Mouse (Mus musculus): ENCODE data around the gene Lcp2.

Gene Lcp2

GRCm38 (mm10) chr11:34047542-34047937, 820 bp downstream of the Lcp2 start:
- DNase-seq (ENCODE audit: low read depth) = peak; percentile 57

- DNase-seq (ENCODE audit: low read depth) = no peak
Measured at GRCm38 (mm10) chr11:34048375-34049124, 1.8 kb downstream of the Lcp2 start.

- no peak for DNase-seq (ENCODE audit: low read depth)
Measured at GRCm38 (mm10) chr11:34049125-34049379, 2.3 kb downstream of the Lcp2 start.

- DNase-seq (ENCODE audit: low read depth) = no peak
Measured at GRCm38 (mm10) chr11:34050063-34050462, 3.3 kb downstream of the Lcp2 start.

DNA sequence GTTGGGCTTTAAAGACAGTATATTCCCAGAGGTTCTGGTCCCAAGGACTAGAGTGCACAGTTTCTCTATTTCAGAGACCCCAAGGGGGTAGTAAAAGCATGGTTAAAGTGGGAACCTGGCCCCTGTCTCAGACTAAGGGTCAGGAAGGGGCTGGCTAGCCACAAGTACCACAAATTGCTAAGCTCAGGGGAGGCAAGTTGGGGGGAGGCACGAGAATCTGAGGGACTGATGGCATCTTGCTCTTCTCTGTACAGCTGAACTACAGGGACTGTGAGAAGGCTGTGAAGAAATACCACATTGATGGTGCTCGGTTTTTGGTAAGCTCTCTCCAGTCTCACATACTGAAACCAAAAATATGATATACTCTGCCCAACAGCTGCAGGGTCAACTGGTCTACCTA, 3.9 kb downstream of the Lcp2 start:
- DNase-seq (ENCODE audit: low read depth) = peak; percentile 65

DNA sequence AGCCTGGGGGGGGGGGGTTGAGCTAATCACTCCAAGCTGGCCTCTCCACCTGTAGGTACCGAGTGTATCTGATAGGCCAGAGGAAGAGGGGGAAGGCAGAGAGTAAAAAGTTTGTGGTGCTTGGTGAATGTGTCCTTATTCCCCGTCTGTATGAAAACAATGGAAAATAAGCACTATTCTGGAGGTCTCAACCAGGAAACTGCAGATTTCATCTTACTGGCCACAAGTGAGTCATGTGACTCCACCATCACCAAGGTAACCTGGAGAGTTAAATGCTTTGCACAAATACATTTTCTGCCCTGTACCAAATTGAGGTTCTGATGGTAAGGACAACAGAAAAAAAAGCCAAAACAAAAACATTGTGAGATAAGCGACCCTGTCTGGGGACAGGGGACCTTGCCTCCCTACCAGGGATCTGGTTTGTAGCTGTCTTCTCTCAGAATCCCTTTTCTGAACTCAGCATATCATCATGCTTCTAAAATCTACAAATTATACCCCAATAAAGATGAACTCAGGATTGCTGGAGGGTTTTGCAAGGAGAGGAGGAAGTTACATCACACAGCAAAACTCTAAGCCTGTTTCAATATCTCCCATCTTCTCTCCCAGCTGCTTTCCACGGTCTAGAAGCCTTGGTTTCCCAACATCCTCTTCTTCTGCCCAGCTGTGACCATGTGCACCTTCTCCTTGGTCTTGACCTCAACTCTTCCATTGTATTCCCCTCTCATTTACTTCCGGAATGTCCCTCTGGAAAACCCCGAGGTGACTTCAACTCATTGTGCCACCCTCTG, 6.5 kb downstream of the Lcp2 start:
- peak; percentile 69 for DNase-seq (ENCODE audit: low read depth)

DNA sequence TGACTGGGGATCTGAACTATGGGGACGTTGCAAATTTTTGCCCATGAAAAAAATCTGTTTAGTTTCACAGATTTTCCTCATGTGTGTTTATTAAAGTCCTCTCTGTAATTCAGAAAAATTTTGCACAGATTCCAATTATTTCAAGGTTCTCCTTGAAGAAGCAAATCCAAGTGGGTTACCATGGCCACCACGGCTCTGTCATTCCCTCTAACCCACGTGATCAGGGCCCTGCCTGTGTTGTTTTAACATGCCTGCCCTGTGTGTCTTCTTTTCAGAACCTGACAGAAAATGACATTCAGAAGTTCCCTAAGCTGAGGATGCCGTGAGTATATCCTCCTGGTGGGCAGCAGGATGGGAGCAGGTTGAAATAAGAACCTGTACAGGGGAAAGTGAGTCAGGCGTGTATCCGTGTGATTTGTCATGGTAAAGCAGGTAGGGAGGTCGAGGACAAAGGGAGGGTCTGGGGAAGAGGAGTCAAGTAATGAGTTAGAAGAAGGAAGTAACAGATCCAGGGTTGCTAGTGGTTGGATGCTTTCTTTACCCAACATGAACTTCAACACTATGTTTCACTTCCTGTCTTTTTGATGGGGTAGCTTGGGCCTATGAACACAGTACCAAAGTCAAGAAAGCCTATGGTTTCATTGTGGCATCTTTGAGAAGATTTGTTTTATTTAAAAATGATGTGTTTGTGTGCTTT, 7.5 kb downstream of the Lcp2 start:
- no peak for DNase-seq (ENCODE audit: low read depth)

GRCm38 (mm10) chr11:34056715-34057114, 10.0 kb downstream of the Lcp2 start:
- no peak for DNase-seq (ENCODE audit: low read depth)

DNA sequence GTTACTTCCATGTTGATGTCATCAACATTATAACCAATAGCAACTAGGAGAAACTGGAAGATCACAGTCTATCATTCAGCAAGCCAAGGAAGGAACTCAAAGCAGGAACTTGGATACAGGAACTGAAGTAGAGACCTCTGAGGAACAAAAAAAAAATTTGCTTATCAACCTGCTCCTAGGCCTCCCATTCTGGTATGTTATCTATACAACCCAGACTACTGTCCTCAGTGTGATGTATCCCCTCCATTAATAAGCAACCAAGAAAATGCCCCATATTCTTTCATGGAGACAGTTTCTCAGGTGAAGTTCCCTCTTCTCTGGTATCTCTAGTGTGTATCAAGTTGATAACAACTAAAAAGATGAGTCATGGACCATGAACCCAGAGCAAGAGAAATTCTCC, 11.6 kb downstream of the Lcp2 start:
- DNase-seq (ENCODE audit: low read depth) = peak; percentile 77

- no peak for DNase-seq (ENCODE audit: low read depth)
Measured at GRCm38 (mm10) chr11:34058960-34059359, 12.2 kb downstream of the Lcp2 start.

DNA sequence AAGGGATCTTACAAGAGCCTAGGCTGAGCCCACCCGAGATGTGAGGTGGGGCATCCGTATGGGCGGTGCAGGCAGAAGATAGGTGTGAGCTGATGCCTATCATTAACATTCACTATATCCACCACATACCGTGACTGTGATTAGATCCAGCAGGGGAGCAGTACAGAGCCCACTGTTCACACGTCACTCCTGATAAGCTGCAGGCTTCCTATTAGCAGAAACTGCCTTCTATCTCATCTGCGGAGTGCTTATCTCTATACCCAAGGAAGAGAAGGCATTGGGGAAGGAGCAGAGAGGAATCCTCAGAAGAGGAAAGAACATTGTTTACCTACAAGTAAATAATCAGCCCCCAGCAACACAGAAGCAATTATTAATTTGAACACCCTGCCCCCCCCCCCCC, 15.0 kb downstream of the Lcp2 start:
- no peak for DNase-seq (ENCODE audit: low read depth)

- DNase-seq (ENCODE audit: low read depth) = no peak
Measured at GRCm38 (mm10) chr11:34063257-34063656, 16.5 kb downstream of the Lcp2 start.

GRCm38 (mm10) chr11:34063702-34064485, 17.2 kb downstream of the Lcp2 start:
- DNase-seq (ENCODE audit: low read depth) = peak; percentile 97

DNA sequence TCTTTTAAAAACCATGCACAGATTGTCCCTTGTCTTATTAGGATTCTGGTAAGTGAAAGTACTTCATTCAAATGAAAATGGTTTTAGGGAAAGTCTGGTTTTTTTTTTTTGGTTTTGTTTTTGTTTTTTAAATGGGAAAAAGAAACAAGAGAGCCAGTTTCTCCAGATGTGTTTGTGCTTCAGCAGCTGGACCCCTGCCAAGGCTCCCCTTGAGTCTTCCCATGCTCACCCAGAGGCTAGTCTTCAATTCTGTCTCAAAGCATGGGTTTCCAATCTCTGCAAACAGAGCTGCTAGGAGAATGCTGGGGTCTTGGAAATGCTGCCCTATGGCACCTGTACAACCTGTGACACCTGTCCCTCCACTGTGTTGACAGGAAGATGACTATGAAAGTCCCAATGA, 23.9 kb downstream of the Lcp2 start:
- DNase-seq (ENCODE audit: low read depth) = no peak

DNA sequence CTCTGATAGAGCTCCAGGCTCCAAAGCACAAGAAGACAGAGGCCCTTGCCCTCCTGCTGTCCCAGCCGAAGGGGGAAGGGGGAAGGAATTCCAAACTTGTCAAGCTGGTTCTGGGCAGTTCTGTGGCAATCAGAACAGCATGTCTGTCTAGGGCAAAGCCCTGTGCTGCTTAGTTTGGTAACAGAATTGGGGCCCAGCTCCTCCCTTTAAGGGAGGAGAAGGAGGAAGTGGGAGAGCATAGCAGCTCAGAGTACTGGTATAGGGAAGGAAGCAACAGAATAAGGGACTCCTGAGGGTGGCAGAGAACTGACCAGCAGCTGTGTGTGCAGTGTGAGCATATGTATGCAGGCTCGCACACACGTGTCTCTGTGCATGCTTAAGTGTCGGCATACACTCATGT, 25.6 kb downstream of the Lcp2 start:
- peak; percentile 79 for DNase-seq (ENCODE audit: low read depth)

DNA sequence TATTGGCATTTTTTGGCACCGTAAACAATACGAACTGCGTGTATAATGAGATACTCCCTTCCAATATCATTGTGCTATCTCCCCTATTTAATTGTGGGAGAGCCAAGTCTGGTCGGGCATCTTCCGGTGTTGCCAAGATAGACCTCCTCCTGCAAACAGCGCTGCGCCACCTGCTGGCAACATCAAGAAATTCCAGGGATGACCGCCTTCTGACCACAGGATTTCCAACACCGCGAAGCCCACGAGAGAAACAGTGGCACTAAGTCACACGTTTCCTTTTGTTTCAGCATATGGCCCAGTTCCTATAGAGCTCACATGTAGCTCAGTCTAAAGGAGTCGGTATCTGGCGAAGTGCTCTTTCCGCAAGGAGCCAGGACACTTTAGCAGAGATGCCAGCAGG, 27.1 kb downstream of the Lcp2 start:
- peak; percentile 83 for DNase-seq (ENCODE audit: low read depth)

- DNase-seq (ENCODE audit: low read depth) = no peak
Measured at GRCm38 (mm10) chr11:34077870-34078269, 31.1 kb downstream of the Lcp2 start.

DNA sequence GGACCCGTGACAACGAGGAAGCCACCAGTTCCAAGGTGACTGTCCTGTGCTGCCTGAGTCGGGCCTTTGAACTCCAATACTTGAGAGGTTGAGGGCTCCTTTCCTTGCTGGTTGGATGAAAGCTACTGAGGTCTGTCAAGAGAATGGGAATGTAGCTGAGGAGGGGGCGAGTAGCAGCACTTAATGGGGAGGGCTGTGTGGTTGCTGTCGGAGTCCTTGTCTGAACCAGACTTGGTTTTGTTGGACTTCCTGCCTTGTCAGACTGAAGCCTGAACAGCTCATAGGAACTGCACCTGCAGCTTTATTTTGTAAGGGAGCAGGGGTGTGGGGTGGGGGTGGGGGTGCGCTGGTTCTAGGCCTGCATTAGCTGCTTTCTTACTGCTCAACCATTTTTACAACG, 31.9 kb downstream of the Lcp2 start:
- no peak for DNase-seq (ENCODE audit: low read depth)

GRCm38 (mm10) chr11:34079542-34080464, 33.1 kb downstream of the Lcp2 start:
- DNase-seq (ENCODE audit: low read depth) = peak; percentile 31

DNA sequence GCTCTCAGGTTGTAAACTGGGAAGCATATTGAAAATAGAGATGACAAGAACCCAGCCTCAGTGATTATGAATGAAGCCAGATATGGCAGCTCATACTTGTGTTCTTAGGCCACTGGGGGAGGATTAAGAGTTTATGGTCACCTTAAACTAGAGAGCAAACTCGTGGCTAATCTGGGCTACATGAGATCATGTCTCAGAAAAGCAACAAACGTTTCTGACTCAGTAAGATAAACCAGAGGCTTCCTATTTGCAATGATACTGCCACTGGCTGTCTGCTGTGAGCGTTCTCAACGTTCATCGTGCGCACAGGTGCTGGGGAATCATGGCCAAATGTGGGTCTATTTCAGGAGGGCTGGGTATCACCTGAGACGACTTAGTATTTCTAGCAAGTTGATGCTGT, 37.1 kb downstream of the Lcp2 start:
- peak; percentile 35 for DNase-seq (ENCODE audit: low read depth)

DNA sequence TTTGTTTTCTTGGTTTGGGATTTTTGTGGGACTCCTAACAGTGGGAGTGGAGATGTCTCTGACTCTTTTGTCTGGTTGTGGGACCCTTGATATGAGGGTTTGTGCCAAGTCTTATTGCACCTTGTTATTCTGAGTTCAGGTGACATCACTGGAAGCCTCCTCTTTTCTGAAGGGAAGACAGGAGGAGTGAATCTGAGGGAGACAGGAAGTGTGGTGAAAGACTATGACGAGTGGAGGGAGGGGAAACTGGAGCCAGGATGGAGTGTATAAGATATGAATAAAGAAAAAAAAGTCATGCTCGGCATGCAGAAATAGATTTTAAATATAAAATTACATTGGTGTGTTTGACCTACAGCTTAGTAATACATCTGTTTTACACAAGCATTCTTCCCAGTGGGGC, 37.9 kb downstream of the Lcp2 start:
- DNase-seq (ENCODE audit: low read depth) = no peak
